Mouse (Mus musculus): ENCODE results near the gene Nxpe3. TPM values are rescaled to one million over a fixed set of nuclear protein-coding genes. Genes with fewer than 3 reads are reported as not detected.

Gene Nxpe3
- polyA plus RNA-seq, 1 experiment from 2014 or later: 1.4 TPM

DNA sequence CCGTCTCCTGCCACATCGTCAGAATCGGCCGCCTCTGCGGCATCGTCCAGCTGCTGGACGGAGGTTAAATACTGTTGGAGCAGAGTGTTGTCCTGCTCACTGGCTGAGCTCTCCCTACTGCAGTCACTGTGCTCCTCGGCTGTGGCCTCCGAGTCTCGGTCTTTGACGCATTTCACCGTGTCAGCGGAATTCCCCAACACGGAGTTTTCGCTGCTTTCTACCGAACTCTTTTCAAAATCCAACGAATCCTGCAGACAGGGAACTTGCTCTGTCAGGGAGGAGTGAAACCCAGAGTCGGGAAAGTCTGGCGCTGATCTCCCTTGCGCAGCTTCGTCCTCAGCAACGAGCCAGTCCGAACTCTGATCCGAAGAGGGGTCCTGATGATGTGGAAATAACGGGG, 10.3 kb upstream of the Nxpe3 start:
- H3K9ac ChIP-seq (replicated peaks): no peak overlapping the region
- no peaks in the 10 kb centered on the region for H3K4me1 ChIP-seq
- H3K4me3 ChIP-seq (replicated peaks): no peak overlapping the region
- H3K9me3 ChIP-seq (replicated peaks): no peaks in the 10 kb centered on the region
- WGBS: 94% methylated on average over 25 of the region's 25 CpGs
- no peak overlapping the region for H3K4me2 ChIP-seq
- H3K27ac ChIP-seq (replicated peaks): no peak overlapping the region
- no peak for ATAC-seq (ENCODE audit: low FRiP score)
- H3K27me3 ChIP-seq (replicated peaks): no peaks in the 10 kb centered on the region
- peaks cover 29% of the 10 kb centered on the region for H3K36me3 ChIP-seq

DNA sequence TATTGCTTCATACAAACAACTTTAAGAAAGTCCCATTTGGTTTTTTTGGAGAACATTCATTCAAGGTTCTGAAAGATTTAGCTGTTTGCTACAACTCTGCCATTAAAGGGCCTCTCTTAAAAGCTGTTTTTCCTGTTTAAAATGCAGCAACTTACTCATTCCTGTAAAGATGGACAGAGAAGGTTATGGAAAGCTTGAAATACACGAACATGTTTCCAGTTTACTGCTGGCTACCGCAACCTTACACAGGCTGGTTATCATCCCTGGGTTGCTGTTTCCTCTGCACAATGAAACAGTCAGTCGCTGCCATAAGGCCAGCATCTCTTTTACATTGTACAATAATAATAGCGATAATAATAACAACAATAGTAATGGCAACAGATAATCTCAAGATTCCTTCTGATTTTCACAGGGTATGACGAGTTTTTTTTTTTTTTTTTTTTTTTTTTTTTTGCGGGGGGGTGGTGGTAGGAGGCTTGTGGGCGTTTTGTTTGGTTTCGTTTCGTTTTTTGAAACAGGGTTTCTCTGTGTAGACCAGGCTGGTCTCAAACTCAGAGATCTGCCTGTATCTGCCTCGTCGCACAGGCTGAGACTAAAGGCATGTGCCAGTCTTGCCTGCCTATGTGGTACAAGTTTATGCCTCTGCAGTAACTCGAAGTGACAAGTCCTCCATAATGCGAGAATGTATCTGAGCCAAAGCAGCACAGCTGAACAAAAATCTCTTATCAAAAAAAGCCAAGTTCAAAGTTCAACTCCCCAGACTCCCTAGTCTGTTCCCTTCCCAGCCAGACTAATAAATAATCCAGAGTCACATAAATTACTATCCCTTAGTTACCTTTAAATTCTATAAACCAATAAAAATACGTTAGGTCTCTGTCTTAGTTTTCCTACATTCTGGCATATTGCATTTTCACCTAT, 7.0 kb upstream of the Nxpe3 start:
- H3K4me2 ChIP-seq: no peak overlapping the region
- peaks cover 22% of the 10 kb centered on the region for H3K36me3 ChIP-seq
- H3K27me3 ChIP-seq (replicated peaks): no peaks in the 10 kb centered on the region
- H3K9ac ChIP-seq (replicated peaks): no peak overlapping the region
- H3K4me1 ChIP-seq: no peaks in the 10 kb centered on the region
- WGBS: 90% methylated on average over 14 of the region's 14 CpGs
- no peak overlapping the region for H3K4me3 ChIP-seq (replicated peaks)
- no peak overlapping the region for H3K27ac ChIP-seq (replicated peaks)
- H3K9me3 ChIP-seq (replicated peaks): no peaks in the 10 kb centered on the region
- no peak for ATAC-seq (ENCODE audit: low FRiP score)

DNA sequence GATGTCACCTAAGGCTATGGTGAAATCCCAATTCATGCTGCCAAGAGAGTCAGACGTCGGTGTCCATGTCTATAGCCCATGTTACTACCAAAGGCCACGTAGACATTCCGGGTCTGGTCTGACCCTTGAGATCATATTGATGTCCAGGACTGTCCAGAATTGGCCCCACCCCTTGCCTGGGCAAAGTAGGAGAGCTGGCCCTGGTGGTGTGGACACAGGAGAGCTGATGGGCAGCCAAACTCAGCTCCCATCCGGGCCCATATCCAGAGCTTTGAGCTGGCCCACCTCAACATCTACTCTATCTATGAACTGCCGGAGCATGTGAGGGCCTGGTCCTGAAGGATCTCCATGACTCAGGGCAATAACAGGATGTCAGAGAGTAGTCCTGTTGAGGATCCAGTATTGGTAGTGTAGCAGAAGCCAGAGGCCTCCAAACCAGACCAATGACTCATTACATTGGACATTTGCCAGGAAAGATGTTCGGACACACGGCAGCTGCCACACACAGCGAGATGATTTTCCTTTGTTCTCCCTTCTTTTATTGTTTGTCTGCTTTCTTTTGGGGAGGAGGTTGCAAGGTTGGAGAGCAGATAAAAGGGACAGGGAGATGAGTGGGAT, 3.4 kb upstream of the Nxpe3 start:
- Histone ChIP-seq H3K9me3 (replicated peaks) (no peaks in the 10 kb centered on the region), H3K4me2 (no peak overlapping the region), H3K4me1 (peaks cover 19% of the 10 kb centered on the region), H3K4me3 (replicated peaks) (no peak overlapping the region), H3K27me3 (replicated peaks) (no peaks in the 10 kb centered on the region), H3K36me3 (peaks cover 5% of the 10 kb centered on the region; the same call in 1 of the 2 replicates), H3K9ac (replicated peaks) (no peak overlapping the region), H3K27ac (replicated peaks) (no peak overlapping the region)
- WGBS: 80% methylated on average over 9 of the region's 9 CpGs
- ATAC-seq (ENCODE audit: low FRiP score): no peak

DNA sequence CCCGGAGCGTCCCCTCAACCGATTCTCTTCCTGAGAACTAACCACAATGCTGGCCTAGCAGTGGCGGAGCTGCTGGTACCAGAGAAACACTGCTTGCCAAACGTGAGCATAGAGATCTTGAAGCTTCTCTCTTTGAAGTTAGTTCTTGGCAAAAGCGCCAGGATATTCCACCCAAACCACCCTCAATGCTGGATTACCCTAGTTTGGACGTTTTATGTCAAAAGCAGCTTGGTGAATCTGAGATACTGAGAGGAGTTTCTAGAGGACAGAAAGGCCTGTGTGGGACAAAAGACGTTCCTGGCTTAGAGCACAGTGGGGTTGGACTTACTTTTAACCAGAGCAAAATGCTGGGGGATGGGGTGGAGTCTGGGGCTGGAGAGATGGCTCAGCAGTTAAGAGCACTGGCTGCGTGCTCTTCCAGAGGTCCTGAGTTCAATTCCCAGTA, 588 bp upstream of the Nxpe3 start:
- peak overlapping the region; percentile 73 for H3K9ac ChIP-seq (replicated peaks)
- H3K27ac ChIP-seq (replicated peaks): peak overlapping the region; percentile 83
- peak; percentile 71 for ATAC-seq (ENCODE audit: low FRiP score)
- H3K27me3 ChIP-seq (replicated peaks): no peaks in the 10 kb centered on the region
- H3K4me2 ChIP-seq: peak overlapping the region; percentile 81
- 4% methylated on average over 9 of the region's 9 CpGs for WGBS
- peaks cover 21% of the 10 kb centered on the region for H3K4me1 ChIP-seq
- H3K36me3 ChIP-seq: no peaks in the 10 kb centered on the region
- no peaks in the 10 kb centered on the region for H3K9me3 ChIP-seq (replicated peaks)
- H3K4me3 ChIP-seq (replicated peaks): peak overlapping the region; percentile 66

DNA sequence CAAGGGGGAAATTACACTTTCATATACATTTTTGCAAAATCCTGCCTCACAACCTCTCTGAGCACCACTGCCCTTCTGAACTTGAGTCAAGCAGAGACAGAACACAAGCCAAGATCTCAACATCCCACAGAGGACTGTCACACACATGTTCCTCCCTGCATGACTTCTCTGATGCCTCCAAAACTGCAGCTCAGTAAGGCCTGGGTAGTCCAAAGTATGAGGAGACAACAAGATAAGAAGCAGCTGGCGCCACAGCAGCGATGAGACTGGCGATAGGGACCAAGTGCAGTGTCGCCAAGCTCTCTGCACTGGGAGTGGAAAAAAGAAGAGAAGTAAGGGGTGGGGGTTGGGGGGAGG, 571 bp downstream of the Nxpe3 start:
- Histone ChIP-seq H3K4me2 (peak overlapping the region; percentile 81), H3K9me3 (replicated peaks) (no peaks in the 10 kb centered on the region), H3K4me1 (peaks cover 21% of the 10 kb centered on the region), H3K27ac (replicated peaks) (peak overlapping the region; percentile 83), H3K4me3 (replicated peaks) (peak overlapping the region; percentile 66), H3K9ac (replicated peaks) (peak overlapping the region; percentile 73), H3K27me3 (replicated peaks) (no peaks in the 10 kb centered on the region), H3K36me3 (0 out of 2 replicates have a peak, but pooled peaks cover 2% of the 10 kb centered on the region)
- WGBS: 0% methylated on average over 4 of the region's 4 CpGs
- no peak; the same call in none of the 2 replicates for ATAC-seq (ENCODE audit: low FRiP score)

DNA sequence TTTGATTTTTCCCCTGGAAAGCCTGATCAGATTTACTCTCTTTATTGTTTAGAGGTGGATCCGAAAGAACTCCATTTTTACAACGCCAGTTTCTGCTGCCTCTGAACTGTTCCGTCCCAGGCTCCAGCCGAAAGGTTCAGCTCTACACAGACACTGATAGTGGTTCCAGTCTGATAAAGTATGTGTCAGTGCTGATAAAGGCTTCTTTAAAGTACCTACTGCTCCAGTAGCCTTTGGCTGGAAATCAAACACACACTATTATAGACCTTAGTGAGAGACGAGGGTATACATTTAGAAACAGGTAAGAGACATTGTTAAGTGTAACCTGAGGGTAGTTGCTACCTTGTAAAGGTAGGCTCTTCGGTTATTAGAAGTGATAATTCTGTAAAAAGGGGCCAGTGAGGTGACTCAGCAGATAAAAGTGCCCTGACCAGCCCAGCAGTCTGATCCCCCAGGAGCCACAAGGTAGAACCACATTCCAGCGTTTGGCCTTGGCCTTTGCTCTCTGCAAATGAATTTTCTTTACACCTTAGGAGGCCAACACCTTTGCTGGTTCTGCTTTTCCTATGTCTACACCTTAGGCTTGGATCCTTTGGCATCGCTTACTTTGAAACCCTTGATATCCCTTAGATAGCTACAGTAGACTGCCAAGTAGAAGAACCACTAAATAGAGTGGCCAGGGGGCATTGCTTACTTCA, 1.5 kb downstream of the Nxpe3 start:
- peak overlapping the region; percentile 81 for H3K4me2 ChIP-seq

DNA sequence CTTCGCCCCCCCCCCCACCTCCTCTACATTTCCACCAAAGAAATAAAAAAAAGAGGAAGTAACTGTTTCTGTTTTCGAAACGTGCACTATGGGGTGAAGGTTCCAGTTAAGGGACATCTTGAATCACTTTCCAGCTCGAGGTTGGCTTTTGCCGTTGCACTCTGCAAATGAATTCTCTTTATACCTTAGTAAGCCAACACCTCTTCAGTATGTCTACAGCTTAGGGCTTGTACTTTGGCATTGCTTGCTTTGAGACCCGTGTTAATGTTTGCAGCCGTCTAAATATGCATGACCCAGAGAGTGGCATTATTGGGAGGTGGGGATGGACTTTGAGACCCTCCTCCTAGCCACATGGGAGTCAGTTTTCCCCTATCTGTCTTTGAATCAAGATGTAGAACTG, 2.6 kb downstream of the Nxpe3 start:
- Histone ChIP-seq H3K36me3 (peaks cover 18% of the 10 kb centered on the region), H3K27me3 (replicated peaks) (no peaks in the 10 kb centered on the region), H3K9ac (replicated peaks) (no peak overlapping the region), H3K4me2 (no peak overlapping the region), H3K4me3 (replicated peaks) (no peak overlapping the region), H3K4me1 (peaks cover 21% of the 10 kb centered on the region), H3K9me3 (replicated peaks) (no peaks in the 10 kb centered on the region), H3K27ac (replicated peaks) (no peak overlapping the region)
- no peak for ATAC-seq (ENCODE audit: low FRiP score)
- WGBS: 75% methylated on average over 7 of the region's 7 CpGs

More for the DNA sequence above, 1.5 kb downstream of the Nxpe3 start:
- no peaks in the 10 kb centered on the region for H3K9me3 ChIP-seq (replicated peaks)
- no peak overlapping the region for H3K27ac ChIP-seq (replicated peaks)
- H3K4me1 ChIP-seq: peaks cover 21% of the 10 kb centered on the region
- H3K9ac ChIP-seq (replicated peaks): peak overlapping the region; percentile 73
- peak overlapping the region; percentile 66; the same call in 1 of the 2 replicates for H3K4me3 ChIP-seq (replicated peaks)
- ATAC-seq (ENCODE audit: low FRiP score): no peak
- WGBS: 82% methylated on average over 8 of the region's 8 CpGs
- peaks cover 8% of the 10 kb centered on the region for H3K36me3 ChIP-seq
- H3K27me3 ChIP-seq (replicated peaks): no peaks in the 10 kb centered on the region

DNA sequence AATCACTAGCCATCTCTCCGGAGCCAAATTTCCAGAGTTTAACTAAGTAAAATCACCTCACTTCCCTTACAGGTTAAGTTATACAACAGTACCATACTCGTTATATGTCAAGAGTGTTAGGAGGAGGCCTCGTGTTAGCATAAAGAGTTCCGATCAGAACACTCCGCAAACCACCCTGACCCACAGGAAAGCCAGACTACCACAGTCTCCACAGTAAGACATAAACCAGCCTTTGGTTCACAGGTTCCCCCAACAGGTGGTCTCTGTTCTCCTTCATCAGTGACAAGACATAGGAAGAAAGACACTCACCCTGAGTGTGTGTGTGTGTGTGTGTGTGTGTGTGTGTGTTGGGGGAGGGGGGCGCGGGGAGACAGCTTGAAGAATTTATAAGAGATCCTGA, 3.7 kb downstream of the Nxpe3 start:
- Histone ChIP-seq H3K9ac (replicated peaks) (no peak overlapping the region), H3K9me3 (replicated peaks) (no peaks in the 10 kb centered on the region), H3K4me2 (no peak overlapping the region), H3K27ac (replicated peaks) (no peak overlapping the region), H3K4me1 (peaks cover 20% of the 10 kb centered on the region), H3K36me3 (peaks cover 21% of the 10 kb centered on the region), H3K27me3 (replicated peaks) (no peaks in the 10 kb centered on the region), H3K4me3 (replicated peaks) (no peak overlapping the region)
- ATAC-seq (ENCODE audit: low FRiP score): no peak
- 94% methylated on average over 7 of the region's 7 CpGs for whole genome bisulfite sequencing

DNA sequence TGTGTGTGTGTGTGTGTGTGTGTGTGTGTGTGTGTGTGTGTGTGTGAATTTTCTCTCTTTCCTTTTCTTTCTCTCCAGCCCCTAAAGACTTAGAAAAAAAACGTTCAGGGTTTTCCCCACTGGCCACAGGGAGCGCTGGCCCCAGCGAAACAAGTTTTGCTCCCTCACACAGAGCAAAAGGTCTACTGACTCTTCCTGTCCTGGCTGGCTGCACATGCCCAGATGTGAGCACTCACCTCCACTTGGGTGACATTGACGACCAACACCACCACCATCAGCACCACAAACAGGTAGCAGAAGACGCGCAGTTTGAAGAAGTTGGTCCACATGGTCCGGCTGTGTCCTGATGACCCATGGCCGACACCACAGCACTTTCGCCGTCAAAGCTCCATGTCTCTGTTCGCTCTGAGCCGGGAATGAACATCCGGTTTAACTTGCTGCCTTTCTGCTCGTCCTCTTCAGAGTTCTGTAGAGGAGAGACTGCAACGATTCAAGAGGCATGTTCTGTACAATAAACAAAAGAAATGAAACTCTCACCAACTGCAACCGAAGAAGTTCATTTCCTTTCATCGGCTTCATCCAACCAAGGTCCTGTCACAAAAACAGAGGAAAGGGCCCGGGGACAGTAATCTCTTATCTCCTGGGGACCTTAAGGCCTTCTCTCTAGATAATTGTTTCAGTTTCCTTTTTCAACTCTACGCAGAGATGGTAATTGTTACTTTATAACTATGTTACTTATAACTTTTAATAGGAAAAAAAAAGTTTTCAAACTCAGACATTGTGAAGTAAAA, 4.5 kb downstream of the Nxpe3 start:
- Histone ChIP-seq H3K4me2 (no peak overlapping the region), H3K36me3 (peaks cover 21% of the 10 kb centered on the region), H3K9me3 (replicated peaks) (no peaks in the 10 kb centered on the region), H3K27me3 (replicated peaks) (no peaks in the 10 kb centered on the region), H3K4me3 (replicated peaks) (no peak overlapping the region), H3K27ac (replicated peaks) (no peak overlapping the region), H3K9ac (replicated peaks) (no peak overlapping the region), H3K4me1 (peaks cover 14% of the 10 kb centered on the region)
- ATAC-seq (ENCODE audit: low FRiP score): no peak
- 92% methylated on average over 19 of the region's 19 CpGs for WGBS

DNA sequence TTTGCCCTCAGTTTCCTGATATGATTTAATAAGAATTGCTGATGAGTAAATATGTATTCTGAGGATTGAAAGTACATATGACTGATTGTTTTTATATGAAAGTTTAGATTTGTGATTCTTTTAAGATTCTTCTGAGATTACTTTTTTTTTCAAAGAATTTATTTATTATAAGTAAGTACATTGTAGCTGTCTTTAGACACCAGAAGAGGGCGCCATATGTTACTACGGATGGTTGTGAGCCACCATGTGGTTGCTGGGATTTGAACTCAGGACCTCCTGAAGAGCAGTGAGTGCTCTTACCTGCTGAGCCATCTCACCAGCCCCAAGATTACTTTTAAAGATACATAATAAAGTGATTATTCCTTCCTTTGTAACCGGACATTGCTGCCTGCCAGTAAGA, 5.6 kb downstream of the Nxpe3 start:
- ATAC-seq (ENCODE audit: low FRiP score): no peak
- Histone ChIP-seq H3K9me3 (replicated peaks) (no peaks in the 10 kb centered on the region), H3K9ac (replicated peaks) (no peak overlapping the region), H3K36me3 (peaks cover 24% of the 10 kb centered on the region), H3K27ac (replicated peaks) (no peak overlapping the region), H3K4me2 (no peak overlapping the region), H3K4me1 (peaks cover 11% of the 10 kb centered on the region), H3K4me3 (replicated peaks) (no peak overlapping the region), H3K27me3 (replicated peaks) (no peaks in the 10 kb centered on the region)
- 94% methylated on average over 3 of the region's 3 CpGs for WGBS

DNA sequence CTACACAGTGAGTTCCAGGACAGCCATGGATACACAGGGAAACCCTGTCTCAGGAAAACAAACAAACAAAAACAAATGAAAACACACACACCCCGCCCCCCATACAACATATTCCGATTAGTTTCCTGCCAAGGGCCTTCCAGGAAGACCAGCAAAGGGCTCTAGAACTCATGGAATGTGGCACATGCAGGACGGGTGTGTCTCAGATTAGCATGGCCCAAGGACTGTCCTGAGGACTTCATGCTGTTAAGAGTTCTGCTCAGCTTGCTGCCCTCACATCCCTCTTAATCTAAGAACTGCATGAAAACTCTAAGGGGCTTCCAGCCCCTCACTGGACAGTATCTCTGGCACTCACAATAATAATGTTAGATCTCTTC, 6.5 kb downstream of the Nxpe3 start:
- Histone ChIP-seq H3K4me2 (no peak overlapping the region), H3K27ac (replicated peaks) (no peak overlapping the region), H3K9ac (replicated peaks) (no peak overlapping the region), H3K27me3 (replicated peaks) (no peaks in the 10 kb centered on the region), H3K9me3 (replicated peaks) (no peaks in the 10 kb centered on the region), H3K4me1 (peaks cover 2% of the 10 kb centered on the region), H3K4me3 (replicated peaks) (no peak overlapping the region), H3K36me3 (peaks cover 29% of the 10 kb centered on the region)
- no peak for ATAC-seq (ENCODE audit: low FRiP score)
- 84% methylated on average over 3 of the region's 3 CpGs for WGBS

All from neural tube, embryonic 15.5 days (tissue).